Mouse (Mus musculus) stomach, postnatal 0 days (tissue): ENCODE data around the gene Pip5k1a.

Experiments used
- CTCF ChIP-seq: IDR thresholded peaks from 2 replicates; pipeline ENCODE4 v1.5.1; 2016; ENCODE audit warnings: antibody characterized with exemption, low read depth, mild to moderate bottlenecking, moderate library complexity
- EP300 ChIP-seq: optimal IDR thresholded peaks from 2 replicates; pipeline ENCODE3; 2016; ENCODE audit warnings: antibody characterized with exemption

- no peak for TF ChIP-seq CTCF
- TF ChIP-seq EP300, result no peak
These were observed 33.0 kb upstream of the Pip5k1a start for GRCm38 (mm10) chr3:95139586-95140288.
